Mouse (Mus musculus) hindbrain, embryonic 14.5 days (tissue): ENCODE measurements at regions not wholly inside any gene's neighbourhood (a gene's known extent, or its start where the extent isn't known, plus 50 kb on each side); places are given as distances from the start of the nearest gene placed in this dataset.

Experiments
- ATAC-seq: fragments of 200-750 bp; cut with Nextera tagmentation; 2 replicates; pipeline ENCODE4 v1.8.0; 2017; ENCODE audit warnings: moderate number of reproducible peaks, mild to moderate bottlenecking, moderate TSS enrichment, moderate library complexity; ENCODE audit not compliant: low FRiP score
- DNase-seq: peaks from one replicate; pipeline ENCODE4 v3.0.0-alpha.2; 2015; ENCODE audit warnings: low spot score
- H3K27ac ChIP-seq: fragments of 300-500 bp; sonication (generic); 2 replicates; pipeline ENCODE4 v1.5.1; 2014; ENCODE audit warnings: mild to moderate bottlenecking, moderate library complexity
- H3K27me3 ChIP-seq: fragments of 300-500 bp; sonication (generic); 2 replicates; pipeline ENCODE4 v1.6.1; 2014; ENCODE audit warnings: mild to moderate bottlenecking, low read length, mixed read lengths; ENCODE audit not compliant: control insufficient read depth, insufficient read depth
- H3K36me3 ChIP-seq: fragments of 300-500 bp; sonication (generic); replicated peaks from 2 replicates; pipeline ENCODE4 v1.6.1; 2014; ENCODE audit not compliant: control insufficient read depth, insufficient read depth
- H3K4me1 ChIP-seq: fragments of 300-500 bp; sonication (generic); replicated peaks from 2 replicates; pipeline ENCODE4 v1.6.1; 2014; ENCODE audit warnings: antibody characterized with exemption, low read length, mixed read lengths; ENCODE audit not compliant: control insufficient read depth, insufficient read depth
- H3K4me2 ChIP-seq: fragments of 300-500 bp; sonication (generic); replicated peaks from 2 replicates; pipeline ENCODE4 v1.6.1; 2014; ENCODE audit warnings: mild to moderate bottlenecking, moderate library complexity
- H3K4me3 ChIP-seq: fragments of 300-500 bp; sonication (generic); replicated peaks from 2 replicates; pipeline ENCODE4 v1.5.1; 2014; ENCODE audit warnings: mild to moderate bottlenecking, low read length
- H3K9ac ChIP-seq: fragments of 300-500 bp; sonication (generic); 2 replicates; pipeline ENCODE4 v1.6.1; 2014
- H3K9me3 ChIP-seq: fragments of 300-500 bp; sonication (generic); 2 replicates; pipeline ENCODE4 v1.6.1; 2016; ENCODE audit warnings: low read length; ENCODE audit not compliant: control insufficient read depth
- WGBS: fragments of 180-500 bp; shearing (Covaris S2); extraction: QIAGEN DNeasy Blood & Tissue Kit; methylation state at CpG from one replicate; pipeline ENCODE4 v1.1.7; 2014; 5-methylcytosine and 5-hydroxymethylcytosine counted together

DNA sequence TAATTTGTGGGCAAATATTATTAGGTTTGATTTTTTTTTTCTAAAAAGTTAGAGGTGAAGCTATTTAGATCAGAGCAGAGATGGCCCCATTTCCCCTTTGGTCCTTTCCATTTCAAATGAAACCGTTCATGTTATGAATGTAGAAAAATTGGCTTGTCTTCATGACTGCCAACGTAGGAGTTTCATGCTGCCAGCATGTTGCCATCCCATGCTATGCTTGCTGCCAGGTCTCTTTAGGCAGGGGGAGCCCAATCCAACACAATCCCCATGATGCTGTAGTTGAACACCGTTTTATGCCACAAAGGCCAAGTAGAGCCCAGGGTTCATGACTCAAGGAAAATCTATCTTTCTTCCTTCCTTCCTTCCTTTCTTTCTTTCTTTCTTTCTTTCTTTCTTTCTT lies 259.5 kb downstream of the Abcc12 start:
- Histone ChIP-seq H3K27ac (no peak overlapping the region), H3K4me1 (peaks cover 15% of the 10 kb centered on the region), H3K36me3 (no peaks in the 10 kb centered on the region), H3K27me3 (no peaks in the 10 kb centered on the region), H3K9ac (no peak overlapping the region), H3K4me2 (no peak overlapping the region), H3K4me3 (no peak overlapping the region), H3K9me3 (no peaks in the 10 kb centered on the region)
- ATAC-seq, result no peak
- 81% methylated on average over 3 of the region's 3 CpGs for WGBS
- no peak for DNase-seq

DNA sequence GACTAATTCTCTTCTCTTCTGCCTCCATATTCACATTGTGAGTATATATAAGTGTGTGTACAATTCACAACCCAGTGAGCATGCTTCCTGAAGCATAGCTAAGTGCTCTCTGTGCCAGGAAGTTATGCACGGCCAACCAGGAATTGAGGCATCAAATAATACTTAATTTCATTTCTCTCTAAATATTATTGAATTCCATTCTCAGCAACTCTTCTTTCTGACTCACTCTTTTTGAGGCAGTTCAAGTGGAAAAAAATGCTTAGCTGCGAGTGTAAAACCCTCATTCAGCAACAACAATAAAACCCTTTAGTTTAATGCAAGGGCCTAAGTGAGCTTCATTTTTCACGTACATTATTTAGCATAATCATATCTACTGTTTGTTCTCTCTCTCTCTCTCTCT lies 262.0 kb downstream of the Abcc12 start:
- Histone ChIP-seq H3K27me3 (no peaks in the 10 kb centered on the region), H3K4me3 (no peak overlapping the region), H3K9me3 (no peaks in the 10 kb centered on the region), H3K9ac (no peak overlapping the region), H3K4me1 (no peaks in the 10 kb centered on the region), H3K27ac (no peak overlapping the region), H3K36me3 (no peaks in the 10 kb centered on the region), H3K4me2 (no peak overlapping the region)
- DNase-seq (no peak), ATAC-seq (no peak)
- 41% methylated on average over 3 of the region's 3 CpGs for WGBS

DNA sequence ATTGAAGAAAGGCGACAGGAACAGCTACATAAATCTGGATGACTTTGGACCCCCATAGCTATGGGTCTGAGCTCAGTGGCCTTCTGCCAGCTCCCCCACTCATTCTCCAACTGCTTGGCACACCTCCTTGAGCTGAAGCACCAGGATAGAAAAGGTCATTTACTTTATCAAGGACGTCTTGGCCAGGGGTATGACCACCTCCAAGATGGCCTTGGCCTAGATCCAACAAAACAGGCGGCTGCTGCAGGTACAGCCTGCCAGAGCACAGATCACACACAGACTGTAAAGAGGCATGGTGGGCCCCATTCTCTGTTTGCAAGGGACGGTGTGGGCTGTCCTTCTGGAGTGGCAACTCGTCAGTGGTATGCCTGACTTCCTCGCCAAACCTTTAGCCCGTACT lies 264.2 kb downstream of the Abcc12 start:
- 91% methylated on average over 7 of the region's 7 CpGs for WGBS
- Histone ChIP-seq H3K4me2 (no peak overlapping the region), H3K9ac (no peak overlapping the region), H3K9me3 (no peaks in the 10 kb centered on the region), H3K27me3 (no peaks in the 10 kb centered on the region), H3K27ac (no peak overlapping the region), H3K4me1 (no peaks in the 10 kb centered on the region), H3K4me3 (no peak overlapping the region), H3K36me3 (no peaks in the 10 kb centered on the region)
- ATAC-seq (no peak), DNase-seq (no peak)

DNA sequence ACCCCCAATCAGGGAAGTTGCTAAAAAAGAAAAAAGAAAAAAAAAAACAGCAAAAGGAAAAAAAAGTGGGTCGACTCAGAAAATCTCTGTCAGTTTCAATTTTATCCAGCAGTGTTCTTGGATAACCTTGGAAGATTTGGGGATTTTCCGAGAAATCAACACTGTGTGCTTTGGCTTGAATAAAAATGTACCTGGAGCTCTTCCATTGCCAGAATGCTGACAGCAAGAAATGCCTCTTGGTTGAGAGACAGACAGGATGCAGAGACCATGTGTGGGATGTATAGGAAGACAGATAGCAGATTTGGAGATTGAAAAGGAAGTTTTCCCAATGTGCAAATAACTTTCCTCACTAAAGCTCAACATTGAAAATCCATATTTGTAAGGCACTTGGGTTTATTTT lies 271.0 kb downstream of the Abcc12 start:
- no peak for DNase-seq
- H3K4me2 ChIP-seq, result no peak overlapping the region
- H3K36me3 ChIP-seq, result no peaks in the 10 kb centered on the region
- no peak overlapping the region for H3K4me3 ChIP-seq
- 83% methylated on average over 2 of the region's 2 CpGs for WGBS
- no peaks in the 10 kb centered on the region for H3K9me3 ChIP-seq
- H3K27me3 ChIP-seq, result no peaks in the 10 kb centered on the region
- no peak overlapping the region for H3K27ac ChIP-seq
- no peak for ATAC-seq
- H3K9ac ChIP-seq, result no peak overlapping the region
- no peaks in the 10 kb centered on the region for H3K4me1 ChIP-seq

DNA sequence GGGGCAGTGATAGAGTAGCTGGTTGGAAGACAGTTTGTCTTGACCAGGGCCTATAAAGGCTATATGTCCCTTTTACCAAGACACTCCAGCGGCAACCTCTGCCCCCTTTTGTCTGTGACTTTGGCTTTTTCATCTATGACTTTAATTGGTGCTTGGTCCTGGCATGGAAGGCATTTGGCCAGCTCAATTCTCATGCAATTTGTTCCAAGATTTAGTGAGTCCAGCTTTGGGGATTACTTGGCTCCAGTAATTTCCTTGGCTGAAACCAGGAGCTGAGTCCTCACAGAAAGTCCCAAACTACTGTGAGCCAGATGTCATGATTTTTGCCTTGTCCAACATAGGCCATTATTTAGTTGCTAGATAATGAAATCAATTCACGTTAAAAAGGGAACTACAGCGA lies 273.1 kb downstream of the Abcc12 start:
- WGBS, result 79% methylated on average over 3 of the region's 3 CpGs
- H3K9me3 ChIP-seq, result no peaks in the 10 kb centered on the region
- H3K36me3 ChIP-seq, result no peaks in the 10 kb centered on the region
- ATAC-seq, result no peak
- no peak overlapping the region for H3K4me3 ChIP-seq
- H3K27me3 ChIP-seq, result no peaks in the 10 kb centered on the region
- H3K9ac ChIP-seq, result no peak overlapping the region
- no peak overlapping the region for H3K27ac ChIP-seq
- no peak for DNase-seq
- H3K4me1 ChIP-seq, result no peaks in the 10 kb centered on the region
- no peak overlapping the region for H3K4me2 ChIP-seq

DNA sequence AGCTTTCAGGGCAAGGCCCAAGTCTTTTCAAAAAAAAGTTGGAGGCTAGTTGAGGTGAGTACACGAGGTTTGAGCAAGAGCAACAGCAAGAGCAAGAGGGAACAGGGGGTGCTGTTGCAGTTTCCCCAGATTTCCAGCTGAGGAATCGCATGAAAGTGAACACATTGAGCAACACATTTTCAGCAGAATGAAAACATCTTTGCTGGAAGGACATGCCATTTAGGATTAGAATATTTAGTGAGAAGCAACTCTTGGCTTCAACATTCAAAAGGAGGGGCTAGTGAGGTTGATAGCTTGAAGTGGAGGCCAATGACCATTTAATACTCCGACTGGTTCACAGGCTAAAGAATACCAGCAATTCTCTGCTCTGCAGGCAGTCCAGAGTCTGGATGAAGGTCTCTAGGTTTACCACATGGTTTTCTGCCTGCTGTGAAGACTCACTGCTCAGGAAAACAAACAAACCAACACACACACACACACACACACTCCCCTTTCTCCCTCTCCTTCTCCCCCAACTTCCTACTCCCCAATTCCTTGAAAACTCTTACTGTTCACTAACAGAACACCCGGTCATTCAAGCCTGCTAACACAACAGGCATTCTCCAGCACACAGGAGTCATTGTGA lies 278.5 kb downstream of the Abcc12 start:
- no peak for ATAC-seq

DNA sequence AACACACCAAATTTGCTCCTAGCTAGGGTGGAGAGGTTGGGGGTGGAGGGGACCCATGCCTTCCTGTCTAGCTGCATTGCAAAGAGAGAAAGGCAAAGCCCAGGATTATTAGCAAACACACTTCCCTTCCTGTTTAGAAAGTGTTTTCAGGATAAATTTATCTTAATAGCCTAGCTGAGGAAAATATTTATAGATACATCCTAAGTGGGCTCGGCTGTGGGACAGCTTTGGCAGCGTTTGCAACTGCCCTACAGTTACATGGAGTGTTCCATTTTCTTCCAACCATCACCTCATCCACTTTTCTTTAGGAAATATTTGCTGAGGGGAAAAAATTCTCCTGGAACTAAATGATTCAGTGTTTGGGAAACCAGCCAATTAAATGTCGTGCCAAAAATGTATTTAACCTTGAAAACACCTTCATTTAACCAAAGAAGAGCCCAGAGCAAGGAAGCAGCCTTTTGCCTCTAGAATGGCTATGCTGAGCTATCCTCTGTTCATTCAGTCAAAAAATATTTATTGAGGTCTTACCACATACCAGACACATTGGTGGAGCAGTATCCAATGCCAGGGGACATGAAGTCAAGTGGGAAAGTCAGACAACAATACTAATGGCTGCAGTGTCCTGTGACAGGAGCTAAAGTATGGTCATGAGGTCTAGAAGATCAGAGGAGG lies 291.6 kb downstream of the Abcc12 start:
- Histone ChIP-seq H3K27ac (no peak overlapping the region), H3K9ac (no peak overlapping the region), H3K4me3 (no peak overlapping the region), H3K36me3 (no peaks in the 10 kb centered on the region), H3K27me3 (no peaks in the 10 kb centered on the region), H3K9me3 (no peaks in the 10 kb centered on the region), H3K4me2 (no peak overlapping the region), H3K4me1 (no peaks in the 10 kb centered on the region)
- WGBS, result 87% methylated on average over 3 of the region's 3 CpGs
- no peak for DNase-seq
- no peak for ATAC-seq

More for the DNA sequence above, 278.5 kb downstream of the Abcc12 start:
- no peaks in the 10 kb centered on the region for H3K36me3 ChIP-seq
- no peak overlapping the region for H3K9ac ChIP-seq
- DNase-seq, result no peak
- H3K27ac ChIP-seq, result no peak overlapping the region
- no peak overlapping the region for H3K4me2 ChIP-seq
- 56% methylated on average over 4 of the region's 4 CpGs for WGBS
- no peaks in the 10 kb centered on the region for H3K4me1 ChIP-seq
- H3K27me3 ChIP-seq, result no peaks in the 10 kb centered on the region
- no peak overlapping the region for H3K4me3 ChIP-seq
- no peaks in the 10 kb centered on the region for H3K9me3 ChIP-seq

DNA sequence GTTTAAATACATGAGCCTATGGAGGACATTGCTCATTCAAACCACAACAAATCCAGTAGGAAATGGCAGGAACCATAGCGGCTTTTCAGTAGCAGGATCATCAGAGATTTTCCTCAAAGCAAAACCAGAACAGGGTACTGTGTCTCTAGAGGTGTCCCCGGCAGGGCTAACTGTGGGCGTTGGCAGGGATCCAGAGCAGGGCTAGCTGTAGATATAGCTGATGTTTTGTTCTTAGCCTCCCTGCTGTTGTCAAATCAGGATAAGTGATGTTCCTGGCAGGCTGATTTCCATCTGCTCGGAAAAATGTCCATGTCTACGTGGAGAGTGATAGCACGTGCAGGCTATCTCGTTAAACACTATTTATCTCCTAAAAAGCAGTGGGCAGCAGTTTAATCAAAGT lies 297.6 kb downstream of the Abcc12 start:
- Histone ChIP-seq H3K27me3 (no peaks in the 10 kb centered on the region), H3K9ac (no peak overlapping the region), H3K4me1 (no peaks in the 10 kb centered on the region), H3K9me3 (no peaks in the 10 kb centered on the region), H3K4me2 (no peak overlapping the region), H3K4me3 (no peak overlapping the region), H3K27ac (peak overlapping the region; percentile 21; the same call in 1 of the 2 replicates), H3K36me3 (no peaks in the 10 kb centered on the region)
- ATAC-seq, result peak; percentile 48; the same call in 1 of the 2 replicates
- 33% methylated on average over 7 of the region's 7 CpGs for WGBS
- no peak for DNase-seq

DNA sequence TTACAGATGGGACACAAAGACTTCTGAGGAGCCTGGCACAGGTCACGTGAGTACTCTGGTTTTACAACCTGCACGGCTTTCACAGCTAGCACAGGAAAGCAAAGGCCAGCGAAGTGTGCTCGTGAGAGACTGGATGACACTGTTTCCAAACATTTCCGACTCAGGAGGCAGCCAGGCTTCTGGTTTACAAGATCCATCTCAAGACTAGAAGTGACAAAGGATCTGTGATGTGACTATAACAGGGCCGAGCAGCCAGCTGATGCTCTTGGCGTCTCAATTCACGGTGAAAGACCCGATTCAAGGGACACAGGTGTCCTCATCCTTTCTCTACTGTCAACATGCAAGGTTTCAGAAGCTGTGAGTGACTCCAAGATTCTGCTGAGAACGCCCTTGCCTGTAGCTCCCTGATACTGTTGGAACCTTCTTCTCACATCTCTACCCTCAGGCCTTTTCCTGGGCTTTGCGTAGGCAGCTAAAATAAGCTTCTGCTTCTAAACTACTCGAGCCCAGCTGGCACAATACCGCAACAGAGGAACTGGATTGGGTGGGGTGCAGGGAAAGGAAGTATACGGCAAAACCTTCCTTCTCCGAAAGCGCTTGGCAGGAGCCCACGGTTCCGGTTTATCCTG lies 300.3 kb downstream of the Abcc12 start:
- Histone ChIP-seq H3K27me3 (no peaks in the 10 kb centered on the region), H3K9ac (no peak overlapping the region), H3K4me2 (no peak overlapping the region), H3K36me3 (no peaks in the 10 kb centered on the region), H3K9me3 (no peaks in the 10 kb centered on the region), H3K4me1 (no peaks in the 10 kb centered on the region), H3K4me3 (no peak overlapping the region), H3K27ac (no peak overlapping the region)
- ATAC-seq (no peak), DNase-seq (no peak)
- 88% methylated on average over 18 of the region's 18 CpGs for WGBS
